Mouse (Mus musculus): Measurements from ENCODE around the gene Cys1.
"Not testable (repeated sequence)": the region's sequence is repeated elsewhere in the genome, so short reads cannot be mapped to it uniquely, and the experiment has no call there.

Gene Cys1

DNA sequence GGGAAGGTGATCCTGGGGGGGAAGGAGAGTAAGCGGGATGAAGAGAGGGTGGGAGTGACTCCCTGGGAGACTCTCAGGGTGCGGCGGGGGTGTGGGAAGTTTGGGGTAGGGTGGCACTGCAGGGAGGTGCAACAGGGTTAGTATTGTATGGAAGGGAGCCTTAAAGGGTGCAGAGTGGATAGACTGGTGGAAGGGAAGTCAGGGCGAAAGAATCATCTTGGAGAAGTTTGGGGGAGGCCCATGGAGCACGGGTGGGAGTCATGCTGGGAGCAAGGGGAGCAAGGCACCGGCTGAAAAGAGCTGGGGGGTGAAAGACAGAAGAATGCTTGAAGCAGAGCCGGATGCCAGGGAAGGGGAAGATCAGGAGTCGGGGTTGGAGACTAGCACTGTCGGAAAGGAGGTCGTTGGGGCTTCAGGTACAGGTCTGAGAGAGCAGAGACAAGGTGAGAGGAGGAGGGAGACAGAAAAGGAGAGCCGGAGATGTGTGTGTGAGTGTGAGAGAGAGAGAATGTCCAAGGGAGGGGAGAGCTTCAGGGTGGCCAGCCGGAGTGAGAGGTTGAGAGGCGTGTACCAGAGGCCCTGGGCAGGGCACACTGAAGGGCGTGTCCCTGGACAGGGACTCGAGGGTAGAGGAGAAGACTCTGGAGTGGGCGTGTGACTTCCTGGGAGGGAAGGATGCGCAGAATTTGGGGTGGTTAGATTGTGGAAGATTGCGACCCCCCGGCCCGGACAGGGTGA lies at the start of gene Cys1:
TSS of gene Cys1 (minus strand) at position 528 of the 738 bp plus-strand sequence.
- in situ Hi-C loops (cut with MseI, MboI) = loop anchor here in 1 of 2 experiments (5.0 kb wide), 1 partner anchor 74 kb away; no protein-coding TSS in a partner anchor

- in situ Hi-C loops (cut with MseI, MboI) = no loop called here
Measured at GRCm38 (mm10) chr12:24724369-24724768, 42.8 kb upstream of the Cys1 start.

GRCm38 (mm10) chr12:24723859-24724258 lies 42.2 kb upstream of the Cys1 start:
- in situ Hi-C loops (cut with MseI, MboI) = no loop called here

- in situ Hi-C loops (cut with MseI, MboI) = no loop called here
Measured at GRCm38 (mm10) chr12:24723434-24723833, 41.8 kb upstream of the Cys1 start.

DNA sequence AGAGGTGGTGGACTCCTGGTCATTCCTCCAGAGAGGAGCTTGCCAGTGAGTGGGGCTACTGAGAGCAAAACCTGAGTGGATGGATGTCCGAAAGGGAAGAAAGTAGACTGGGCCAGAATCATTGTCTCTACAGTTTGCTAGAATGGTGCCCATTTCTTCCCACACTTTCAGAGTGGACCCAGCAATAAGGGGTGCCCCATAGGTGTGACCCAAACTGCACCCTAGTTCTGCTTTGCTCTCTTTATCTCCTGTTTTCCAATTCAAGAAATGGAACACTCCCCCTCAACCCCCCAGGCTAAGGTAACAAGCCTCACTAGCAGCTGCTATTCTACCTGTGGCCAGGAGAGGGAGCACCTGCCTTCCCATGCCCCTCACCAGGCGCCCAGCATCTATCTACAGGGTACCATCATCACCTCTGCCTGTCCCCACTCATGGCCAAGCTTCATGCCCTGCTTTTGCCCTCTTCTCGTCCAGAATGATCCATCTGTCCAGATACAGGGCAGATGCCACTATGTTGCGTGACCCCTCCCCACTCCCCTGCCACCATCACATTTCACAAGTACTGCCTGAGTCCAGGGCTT lies 35.2 kb upstream of the Cys1 start:
- in situ Hi-C loops (cut with MseI, MboI) = loop anchor here (5.0 kb wide), 1 partner anchor 235 kb away; no protein-coding TSS in a partner anchor

DNA sequence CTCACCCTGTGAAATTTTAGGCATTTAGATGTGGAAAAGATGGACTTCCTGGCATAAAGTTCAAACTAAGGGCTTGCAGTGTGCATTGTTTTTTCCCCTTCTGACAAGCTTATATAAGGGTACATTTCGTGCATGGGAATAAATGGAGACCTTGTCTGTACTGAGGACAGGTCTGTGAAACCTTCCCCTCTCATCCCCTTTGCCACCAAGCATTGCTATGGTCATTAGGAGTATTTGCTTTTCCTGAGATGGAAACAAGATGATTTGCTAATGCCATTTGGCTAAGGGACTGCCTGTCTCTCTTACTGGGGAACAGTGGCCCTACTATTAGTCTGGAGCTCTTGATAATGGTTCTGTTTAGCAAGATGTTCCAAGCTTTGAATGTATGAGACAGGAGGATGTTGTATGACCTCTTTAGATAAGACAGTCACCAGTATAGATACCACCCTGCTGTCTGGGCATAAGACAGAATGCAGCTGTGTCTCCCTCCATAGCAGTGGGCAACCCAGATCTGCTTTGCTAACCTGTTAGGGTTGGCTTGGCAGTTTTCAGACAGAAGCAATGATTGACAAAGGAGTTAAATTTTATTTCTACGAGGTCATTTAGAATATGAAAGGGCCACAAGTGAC lies 33.8 kb upstream of the Cys1 start:
- in situ Hi-C loops (cut with MseI, MboI) = loop anchor here (5.0 kb wide), 1 partner anchor 237 kb away; no protein-coding TSS in a partner anchor

DNA sequence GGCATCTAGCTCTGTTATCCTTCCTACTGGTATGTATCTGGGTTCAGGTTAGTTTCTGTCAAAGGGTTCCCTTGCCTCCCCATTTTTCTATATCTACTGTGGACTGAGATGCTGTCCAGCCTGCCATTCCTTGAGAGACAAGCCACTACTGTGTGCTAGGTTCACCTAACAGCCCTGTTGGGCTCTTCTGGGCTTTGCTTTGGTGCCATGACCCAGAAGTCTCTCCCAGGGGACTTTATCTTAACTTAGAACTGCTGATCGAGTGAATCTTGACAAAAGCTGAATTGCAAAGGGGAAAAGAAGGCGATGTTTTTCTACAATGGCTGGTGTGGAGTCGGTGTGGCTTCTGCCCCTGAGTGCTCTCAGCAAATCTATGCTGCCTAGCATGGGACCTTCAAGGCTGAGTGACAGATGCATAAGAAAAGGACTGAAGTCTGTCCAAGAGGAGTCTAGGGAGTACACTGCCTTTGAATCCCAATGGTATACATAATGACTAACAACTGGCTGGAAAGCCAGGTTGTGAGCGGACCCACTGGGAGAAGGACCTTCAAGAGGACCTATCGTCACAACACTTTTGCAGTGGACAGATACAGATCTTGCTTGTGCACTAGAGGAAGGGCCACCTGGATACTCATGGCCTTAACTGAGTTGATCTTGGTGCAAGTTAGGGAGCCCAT lies 33.1 kb upstream of the Cys1 start:
- in situ Hi-C loops (cut with MseI, MboI) = loop anchor here (5.0 kb wide), 1 partner anchor 238 kb away; no protein-coding TSS in a partner anchor

- in situ Hi-C loops (cut with MseI, MboI) = no loop called here
Measured at GRCm38 (mm10) chr12:24712396-24712795, 30.8 kb upstream of the Cys1 start.

- in situ Hi-C loops (cut with MseI, MboI) = no loop called here
Measured at GRCm38 (mm10) chr12:24710672-24711071, 29.1 kb upstream of the Cys1 start.

- in situ Hi-C loops (cut with MseI, MboI) = no loop called here
Measured at GRCm38 (mm10) chr12:24709831-24710508, 28.4 kb upstream of the Cys1 start.

GRCm38 (mm10) chr12:24709409-24709808 lies 27.8 kb upstream of the Cys1 start:
- in situ Hi-C loops (cut with MseI, MboI) = no loop called here

DNA sequence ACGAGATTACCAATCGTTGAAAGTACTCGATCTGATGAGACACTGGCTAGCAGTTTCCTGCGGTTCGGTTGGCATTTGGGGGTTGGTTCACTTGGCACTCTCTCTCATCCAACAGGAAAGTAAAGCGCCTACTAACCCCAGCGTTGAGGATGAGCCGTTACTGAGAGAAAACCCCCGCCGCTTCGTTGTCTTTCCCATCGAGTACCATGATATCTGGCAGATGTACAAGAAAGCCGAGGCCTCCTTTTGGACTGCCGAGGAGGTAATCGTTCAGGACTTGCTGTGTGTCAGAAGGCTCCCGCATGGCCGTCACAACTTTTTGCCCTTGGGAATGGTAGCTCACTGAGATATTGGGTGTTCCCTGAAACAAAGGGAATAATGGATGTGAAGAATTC lies 27.2 kb upstream of the Cys1 start:
- in situ Hi-C loops (cut with MseI, MboI) = no loop called here

GRCm38 (mm10) chr12:24707954-24708823 lies 26.6 kb upstream of the Cys1 start, which contains the start of gene Rrm2:
Gene Rrm2 (plus strand): TSS chr12:24708241.
- in situ Hi-C loops (cut with MseI, MboI) = no loop called here

- in situ Hi-C loops (cut with MseI, MboI) = no loop called here
Measured at GRCm38 (mm10) chr12:24707480-24707802, 25.8 kb upstream of the Cys1 start.

DNA sequence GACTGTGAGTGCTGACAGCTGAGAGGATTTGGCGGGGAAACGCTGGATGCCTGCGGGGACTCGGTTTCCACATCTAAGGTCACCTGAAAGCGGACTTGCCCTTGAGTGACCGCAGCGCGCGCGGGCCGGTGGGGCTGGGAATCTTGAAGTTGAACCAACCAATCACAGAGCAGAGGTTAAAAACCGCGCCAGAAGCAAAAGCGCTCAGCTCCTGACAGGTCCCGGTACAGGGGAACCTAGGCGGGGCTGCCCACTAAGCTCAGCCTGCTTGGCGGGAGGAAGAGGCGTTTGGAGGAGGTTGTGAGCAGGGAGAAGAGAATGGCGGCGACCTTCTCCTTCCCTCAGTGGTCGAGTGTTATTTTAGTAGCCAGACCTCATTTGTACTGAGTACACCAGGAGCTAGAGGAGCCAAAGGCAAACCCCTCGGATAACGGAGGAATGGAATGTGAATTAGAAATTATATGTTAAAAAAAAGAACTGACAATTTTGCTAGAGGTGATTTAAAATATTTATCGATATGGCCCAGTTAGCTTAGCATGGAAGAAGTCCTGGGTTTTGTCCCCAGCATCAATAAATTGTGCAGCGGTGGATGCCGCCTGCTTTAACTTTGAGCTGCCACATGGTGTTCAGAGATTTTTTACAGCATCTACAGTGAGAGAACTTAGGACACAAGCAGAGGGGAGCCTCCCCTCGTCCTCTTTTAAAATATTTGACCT lies 25.3 kb upstream of the Cys1 start:
- in situ Hi-C loops (cut with MseI, MboI) = no loop called here

GRCm38 (mm10) chr12:24705502-24706263 lies 24.1 kb upstream of the Cys1 start:
- in situ Hi-C loops (cut with MseI, MboI) = no loop called here

- in situ Hi-C loops (cut with MseI, MboI) = no loop called here
Measured at GRCm38 (mm10) chr12:24703013-24703412, 21.4 kb upstream of the Cys1 start.

DNA sequence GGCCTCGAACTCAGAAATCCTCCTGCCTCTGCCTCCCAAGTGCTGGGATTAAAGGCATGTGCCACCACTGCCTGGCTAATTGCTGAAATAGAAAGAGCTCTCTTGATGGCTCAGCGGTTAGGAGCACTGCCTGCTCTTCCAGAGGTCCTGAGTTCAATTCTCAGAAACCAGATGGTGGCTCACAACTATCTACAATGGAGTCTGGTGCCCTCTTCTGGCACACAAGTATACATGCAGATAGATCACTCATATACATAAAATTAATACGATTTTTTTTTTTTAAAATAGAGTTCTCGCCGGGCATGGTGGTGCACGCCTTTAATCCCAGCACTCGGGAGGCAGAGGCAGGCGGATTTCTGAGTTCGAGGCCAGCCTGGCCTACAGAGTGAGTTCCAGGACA lies 20.0 kb upstream of the Cys1 start:
- in situ Hi-C loops (cut with MseI, MboI) = not testable (repeated sequence)

DNA sequence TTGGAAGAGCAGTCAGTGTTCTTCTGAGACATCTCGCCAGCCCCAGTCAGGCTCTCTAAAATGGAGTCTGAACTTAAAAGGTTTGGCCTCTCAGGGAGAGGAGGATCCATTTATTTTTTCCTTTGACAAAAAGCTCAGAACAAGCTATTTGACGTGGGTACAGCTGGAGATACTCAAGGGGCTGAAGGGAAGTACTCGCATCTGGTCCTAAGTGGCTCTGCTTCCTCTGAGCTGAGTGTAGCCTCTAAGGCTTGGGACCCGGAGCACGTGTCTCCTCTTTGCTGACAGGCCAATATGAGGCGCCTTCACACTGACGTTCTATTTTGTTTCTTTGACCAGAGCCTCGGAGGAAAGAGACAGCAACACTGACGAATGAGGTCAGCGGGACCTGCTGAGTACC lies 18.0 kb upstream of the Cys1 start:
- in situ Hi-C loops (cut with MseI, MboI) = loop anchor here (5.0 to 10.0 kb wide), 3 partner anchors 97 to 225 kb away; no protein-coding TSS in a partner anchor
